Mouse (Mus musculus): Measurements from ENCODE around the gene Ddx28.

Ddx28 gene

GRCm38 (mm10) chr8:106011643-106011986 lies at the start of gene Ddx28:
Ddx28 (minus strand) TSS chr8:106011882.
- no peak for DNase-seq

- no peak for DNase-seq
Observed at GRCm38 (mm10) chr8:106060521-106060920, 48.8 kb upstream of the Ddx28 start.

GRCm38 (mm10) chr8:106059613-106060371 lies 48.1 kb upstream of the Ddx28 start:
- no peak for DNase-seq

GRCm38 (mm10) chr8:106058731-106059612 lies 47.3 kb upstream of the Ddx28 start, which contains the start of gene Nfatc3:
Nfatc3 (plus strand) TSS chr8:106058840.
- DNase-seq, result peak; percentile 96

GRCm38 (mm10) chr8:106056455-106056982 lies 44.8 kb upstream of the Ddx28 start:
- no peak for DNase-seq

GRCm38 (mm10) chr8:106055038-106055437 lies 43.4 kb upstream of the Ddx28 start:
- no peak for DNase-seq

- DNase-seq, result no peak
Observed at GRCm38 (mm10) chr8:106054190-106054811, 42.6 kb upstream of the Ddx28 start.

GRCm38 (mm10) chr8:106052510-106053089 lies 40.9 kb upstream of the Ddx28 start:
- DNase-seq, result no peak

- DNase-seq, result no peak
Observed at GRCm38 (mm10) chr8:106051068-106051467, 39.4 kb upstream of the Ddx28 start.

GRCm38 (mm10) chr8:106049840-106050239 lies 38.2 kb upstream of the Ddx28 start:
- no peak for DNase-seq

GRCm38 (mm10) chr8:106047854-106048630 lies 36.4 kb upstream of the Ddx28 start:
- no peak for DNase-seq

- DNase-seq, result no peak
Observed at GRCm38 (mm10) chr8:106046872-106047559, 35.3 kb upstream of the Ddx28 start.

- DNase-seq, result no peak
Observed at GRCm38 (mm10) chr8:106044151-106044550, 32.5 kb upstream of the Ddx28 start.

GRCm38 (mm10) chr8:106043055-106043454 lies 31.4 kb upstream of the Ddx28 start:
- DNase-seq, result no peak

- DNase-seq, result no peak
Observed at GRCm38 (mm10) chr8:106040218-106040617, 28.5 kb upstream of the Ddx28 start.

- no peak for DNase-seq
Observed at GRCm38 (mm10) chr8:106039605-106040004, 27.9 kb upstream of the Ddx28 start.

- DNase-seq, result no peak
Observed at GRCm38 (mm10) chr8:106038721-106039120, 27.0 kb upstream of the Ddx28 start.

- peak; percentile 70 for DNase-seq
Observed at GRCm38 (mm10) chr8:106022483-106022882, 10.8 kb upstream of the Ddx28 start.

- no peak for DNase-seq
Observed at GRCm38 (mm10) chr8:106018039-106018438, 6.4 kb upstream of the Ddx28 start.

GRCm38 (mm10) chr8:106017130-106017529 lies 5.4 kb upstream of the Ddx28 start:
- DNase-seq, result no peak

- DNase-seq, result no peak
Observed at GRCm38 (mm10) chr8:106016284-106016683, 4.6 kb upstream of the Ddx28 start.
